Mouse (Mus musculus) MEL (cell line): ENCODE results near the gene Ddi2. TPM values are rescaled to one million over a fixed set of nuclear protein-coding genes. Genes with fewer than 3 reads are reported as not detected.
A peak's percentile ranks its signal among the peaks of the same experiment; 100 is the strongest.

Experiments used
- DNase-seq: peaks from one replicate; pipeline ENCODE4 v3.0.0; 2011; ENCODE audit warnings: low read depth, low spot score
- H3K27ac ChIP-seq: 2 replicates; pipeline ENCODE4 v1.5.1; 2012; ENCODE audit warnings: low read depth, mild to moderate bottlenecking, control low read depth, low read length, moderate library complexity; ENCODE audit not compliant: control insufficient read depth
- H3K27me3 ChIP-seq, 2 experiments: fragments of 150-350 bp in 1 of 2; sonication (generic) in 1 of 2; 2 replicates each; pipeline ENCODE4 v1.6.1; 2012; ENCODE audit warnings: low read length in 2 of 2, mild to moderate bottlenecking in 2 of 2, improper control_type of control experiment in 1 of 2, moderate library complexity in 1 of 2; ENCODE audit not compliant: insufficient read depth in 2 of 2, control insufficient read depth in 1 of 2
- H3K36me3 ChIP-seq, 2 experiments: 2 replicates each; pipeline ENCODE4 v1.6.1; 2012 to 2014; ENCODE audit warnings: low read length in 2 of 2, improper control_type of control experiment in 1 of 2, inconsistent platforms in 1 of 2, mild to moderate bottlenecking in 1 of 2; ENCODE audit not compliant: insufficient read depth in 2 of 2, control insufficient read depth in 1 of 2
- H3K4me1 ChIP-seq, 2 experiments: fragments of 150-350 bp in 1 of 2; sonication (generic) in 1 of 2; 2 replicates each; pipeline ENCODE4 v1.6.1; 2012; ENCODE audit warnings: low read length in 2 of 2, improper control_type of control experiment in 1 of 2, mild to moderate bottlenecking in 1 of 2; ENCODE audit not compliant: insufficient read depth in 2 of 2, control insufficient read depth in 1 of 2
- H3K4me3 ChIP-seq, 2 experiments: fragments of 150-350 bp in 1 of 2; sonication (generic) in 1 of 2; 2 replicates each; pipeline ENCODE4 v1.5.1; 2012; ENCODE audit warnings: low read depth in 2 of 2, low read length in 2 of 2, mild to moderate bottlenecking in 2 of 2, moderate library complexity in 2 of 2, control low read depth in 1 of 2, improper control_type of control experiment in 1 of 2; ENCODE audit not compliant: control insufficient read depth in 1 of 2, insufficient read depth in 1 of 2
- H3K79me2 ChIP-seq: 2 replicates; pipeline ENCODE4 v1.6.1; 2012; ENCODE audit warnings: mild to moderate bottlenecking, low read length, moderate library complexity; ENCODE audit not compliant: control insufficient read depth, poor library complexity, insufficient read depth
- H3K9ac ChIP-seq: 2 replicates; pipeline ENCODE4 v1.6.1; 2012; ENCODE audit warnings: low read depth, mild to moderate bottlenecking, control low read depth, low read length, moderate library complexity; ENCODE audit not compliant: control insufficient read depth, poor library complexity, severe bottlenecking
- H3K9me3 ChIP-seq: fragments of 150-350 bp; sonication (generic); replicated peaks from 2 replicates; pipeline ENCODE4 v1.6.1; 2012; ENCODE audit warnings: mild to moderate bottlenecking, low read length, improper control_type of control experiment, moderate library complexity; ENCODE audit not compliant: insufficient read depth
- BHLHE40 ChIP-seq: IDR thresholded peaks from 2 replicates; pipeline ENCODE4 v1.6.1; 2012; ENCODE audit warnings: low read depth, mild to moderate bottlenecking, inconsistent platforms, low read length, improper control_type of control experiment, borderline replicate concordance
- CHD2 ChIP-seq: IDR thresholded peaks from 2 replicates; pipeline ENCODE4 v1.6.1; 2011; ENCODE audit warnings: low read length, improper control_type of control experiment
- E2F4 ChIP-seq: IDR thresholded peaks from 2 replicates; pipeline ENCODE4 v1.6.1; 2011; ENCODE audit warnings: low read depth, low read length, improper control_type of control experiment, borderline replicate concordance
- JUND ChIP-seq: IDR thresholded peaks from 2 replicates; pipeline ENCODE4 v1.6.1; 2011; ENCODE audit warnings: low read depth, mild to moderate bottlenecking, improper control_type of control experiment, low read length
- MEF2A ChIP-seq: IDR thresholded peaks from 2 replicates; pipeline ENCODE4 v1.6.1; 2014; ENCODE audit warnings: low read depth, mild to moderate bottlenecking, inconsistent platforms, low read length, improper control_type of control experiment; ENCODE audit not compliant: poor library complexity, insufficient replicate concordance, severe bottlenecking; ENCODE audit errors: extremely low read depth
- MXI1 ChIP-seq: IDR thresholded peaks from 2 replicates; pipeline ENCODE4 v1.6.1; 2011; ENCODE audit warnings: mild to moderate bottlenecking, low read depth, low read length, improper control_type of control experiment
- MYB ChIP-seq: IDR thresholded peaks from 2 replicates; pipeline ENCODE4 v1.6.1; 2011; ENCODE audit warnings: mild to moderate bottlenecking, low read depth, low read length, improper control_type of control experiment
- NRF1 ChIP-seq: IDR thresholded peaks from 2 replicates; pipeline ENCODE4 v1.6.1; 2014; ENCODE audit warnings: low read depth, mild to moderate bottlenecking, inconsistent platforms, low read length, improper control_type of control experiment, moderate library complexity; ENCODE audit not compliant: poor library complexity, insufficient read depth, severe bottlenecking
- POLR2AphosphoS5 ChIP-seq: IDR thresholded peaks from 2 replicates; pipeline ENCODE4 v1.6.1; 2012; ENCODE audit warnings: low read depth, borderline replicate concordance, mild to moderate bottlenecking, inconsistent platforms, low read length, moderate library complexity, mixed read lengths
- RAD21 ChIP-seq: IDR thresholded peaks from 2 replicates; pipeline ENCODE4 v1.6.1; 2011; ENCODE audit warnings: mild to moderate bottlenecking, low read depth, low read length, improper control_type of control experiment
- SIN3A ChIP-seq: IDR thresholded peaks from 2 replicates; pipeline ENCODE4 v1.6.1; 2012; ENCODE audit warnings: low read length, improper control_type of control experiment, inconsistent platforms
- TAL1 ChIP-seq: IDR thresholded peaks from 2 replicates; pipeline ENCODE4 v1.6.1; 2012; ENCODE audit warnings: mild to moderate bottlenecking, inconsistent platforms, low read length, moderate library complexity, mixed read lengths
- UBTF ChIP-seq: IDR thresholded peaks from 2 replicates; pipeline ENCODE4 v1.6.1; 2012; ENCODE audit warnings: low read depth, mild to moderate bottlenecking, inconsistent platforms, low read length, improper control_type of control experiment, moderate library complexity, borderline replicate concordance; ENCODE audit not compliant: insufficient read depth
- ZKSCAN1 ChIP-seq: IDR thresholded peaks from 2 replicates; pipeline ENCODE4 v1.6.1; 2012; ENCODE audit warnings: low read depth, mild to moderate bottlenecking, inconsistent platforms, low read length, improper control_type of control experiment, moderate library complexity
- ZNF384 ChIP-seq: IDR thresholded peaks from 2 replicates; pipeline ENCODE4 v1.6.1; 2012; ENCODE audit warnings: low read depth, mild to moderate bottlenecking, inconsistent platforms, low read length, improper control_type of control experiment
- polyA plus RNA-seq, 2 experiments: library from polyadenylated mRNA; stranded (reverse) in 1 of 2; unstranded in 1 of 2; fragments of >175 nt in 1 of 2; fragments of >200 nt in 1 of 2; gene quantifications; 2 replicates each; pipeline versions ENCODE4 v1.2.1 to v1.2.4; 2012; ENCODE audit warnings: low replicate concordance in 2 of 2, low read depth in 1 of 2; ENCODE audit not compliant: insufficient read length in 2 of 2, insufficient read depth in 1 of 2, missing spikeins in 1 of 2
- total RNA-seq: library from RNA; depleted of rRNA; stranded (reverse); fragments of 300-350 nt; gene quantifications from 2 replicates; pipeline ENCODE4 v1.2.3, GENCODE M21; 2012

Ddi2 gene
- total and polyA plus RNA-seq, 3 experiments, result 40.7 to 42.8 TPM; not detected in 1

DNA sequence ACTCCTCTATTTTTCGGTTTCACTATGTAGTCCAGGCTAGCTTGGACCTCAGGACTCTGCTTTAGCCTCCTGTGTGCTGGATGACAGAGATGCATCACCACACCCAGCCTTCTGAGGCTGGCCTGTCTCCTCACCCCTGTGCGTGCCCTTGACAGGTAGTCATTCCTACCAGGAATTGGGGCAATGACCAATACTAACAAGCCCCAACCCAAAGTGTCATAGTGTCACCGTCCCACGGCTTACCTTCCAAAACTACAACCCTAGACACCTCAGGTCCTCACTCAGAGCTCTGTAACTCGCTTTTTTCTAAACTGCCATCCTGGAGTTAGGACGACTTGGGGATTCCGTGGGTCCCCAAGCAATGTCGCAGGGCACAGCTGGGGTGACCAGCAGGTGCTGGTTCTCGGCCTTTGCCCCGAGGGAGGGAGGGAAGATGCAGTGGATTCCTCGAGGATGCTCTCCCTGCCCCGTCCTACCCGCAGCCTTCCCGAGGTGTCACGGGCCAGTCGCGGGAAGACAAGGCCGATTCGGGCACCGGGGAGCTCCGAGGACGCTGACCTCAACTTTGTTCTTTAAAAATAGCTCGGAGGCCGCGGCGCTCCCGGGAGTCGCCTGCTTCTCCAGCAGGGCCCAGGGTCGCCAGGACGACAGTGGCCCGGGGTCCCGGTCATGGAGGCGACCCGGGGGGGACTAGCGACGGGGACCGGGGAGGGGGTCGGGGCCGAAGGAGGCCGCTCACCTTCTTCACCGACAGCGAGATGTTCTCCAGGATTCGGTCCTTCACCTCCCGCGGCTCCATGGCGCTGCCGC, 59.9 kb downstream of the Ddi2 start:
- no peaks in the 10 kb centered on the region for H3K9me3 ChIP-seq
- DNase-seq, result peak; percentile 44
- H3K27ac ChIP-seq, result no peak overlapping the region
- H3K27me3 ChIP-seq, result no peaks in the 10 kb centered on the region
- H3K9ac ChIP-seq, result peak overlapping the region; percentile 89
- TF ChIP-seq ZNF384 (no peak), TAL1 (no peak), CHD2 (no peak), MEF2A (no peak), ZKSCAN1 (no peak), POLR2AphosphoS5 (no peak), SIN3A (peak; percentile 38; the same call in 1 of the 2 replicates)
- peak overlapping the region; percentile 63 to 99 for H3K4me3 ChIP-seq
- peaks cover 16% of the 10 kb centered on the region for H3K79me2 ChIP-seq
- H3K4me1 ChIP-seq, result peaks cover 4 to 15% of the 10 kb centered on the region in 2 experiments; a peak in 3 of 4 replicates
- H3K36me3 ChIP-seq, result peaks cover 0 to 10% of the 10 kb centered on the region in 2 experiments; a peak in 2 of 4 replicates

- Histone ChIP-seq H3K27me3 (no peaks in the 10 kb centered on the region), H3K4me1 (peaks cover 4 to 19% of the 10 kb centered on the region in 2 experiments; a peak in 3 of 4 replicates), H3K79me2 (peaks cover 16% of the 10 kb centered on the region), H3K36me3 (peaks cover 0 to 10% of the 10 kb centered on the region in 2 experiments; a peak in 2 of 4 replicates), H3K9me3 (no peaks in the 10 kb centered on the region), H3K9ac (no peak overlapping the region), H3K4me3 (no peak overlapping the region), H3K27ac (no peak overlapping the region)
- no peak for DNase-seq
- TF ChIP-seq E2F4 (no peak), MEF2A (no peak), RAD21 (no peak), CHD2 (no peak), JUND (no peak), MYB (no peak), NRF1 (no peak), UBTF (no peak), BHLHE40 (no peak), MXI1 (no peak)
These were observed 62.3 kb downstream of the Ddi2 start for GRCm38 (mm10) chr4:141660884-141661283.
